ENCODE assay signal across 8 mouse cellular contexts in genomic region chr11:57673977-57674687, GRCm38 (mm10). TPM values are rescaled to one million over a fixed set of nuclear protein-coding genes. Genes with fewer than 3 reads are reported as not detected.
DNase-seq lines count a peak whose midpoint lies in the region; ATAC-seq and TF ChIP-seq lines count a peak whose summit lies in the region.

No protein-coding gene starts in this region.

- intact Hi-C loops in left cerebral cortex, adult 2 months (cut with DNase I), result no loop called here

- peak; percentile 32 to 52 for DNase-seq in frontal cortex, adult 2 months (ENCODE audit: extremely low spot score in 1 of 2, low spot score in 1 of 2)
- DNase-seq in frontal cortex, postnatal 10 days (ENCODE audit: low spot score in 2 of 2), result no peak
- no peak for DNase-seq in MEL (ENCODE audit: low read depth, low spot score)
- DNase-seq in left cerebral cortex, adult 2 months (ENCODE audit: extremely low spot score in 1 of 2, low spot score in 2 of 2), result no peak
- DNase-seq in telencephalon, adult 2 months (ENCODE audit: low read depth, low spot score), result peak; percentile 62
- no peak for DNase-seq in layer of hippocampus, postnatal 10 days (ENCODE audit: low spot score in 2 of 2)
- DNase-seq in embryo, embryonic 10.5 days (ENCODE audit: low spot score), result no peak

- no peaks in the 10 kb centered on the region for H3K9me3 ChIP-seq in MEL (replicated peaks; ENCODE audit: insufficient read depth, low read length)
- no peaks in the 10 kb centered on the region for H3K9me3 ChIP-seq in heart, embryonic 13.5 days

- no peak overlapping the region for H3K9ac ChIP-seq in MEL (ENCODE audit: control insufficient read depth, low read depth, low read length, poor library complexity, severe bottlenecking)
- peak overlapping the region; percentile 47 for H3K9ac ChIP-seq in heart, embryonic 13.5 days

- H3K36me3 ChIP-seq in MEL (ENCODE audit: control insufficient read depth in 1 of 2, insufficient read depth in 2 of 2, low read length in 2 of 2), result no peaks in the 10 kb centered on the region; a peak in 1 of 4 replicates
- no peaks in the 10 kb centered on the region for H3K36me3 ChIP-seq in heart, embryonic 13.5 days

- TF ChIP-seq EP300 in MEL (IDR thresholded peaks at IDR 0.05; ENCODE audit: low read depth in 1 of 2, low read length in 2 of 2), result no peak

- H3K4me2 ChIP-seq in heart, embryonic 13.5 days, result peak overlapping the region; percentile 24

- H3K27ac ChIP-seq in MEL (ENCODE audit: control insufficient read depth, low read depth, low read length), result no peak overlapping the region
- peak overlapping the region; percentile 89 for H3K27ac ChIP-seq in heart, embryonic 13.5 days (replicated peaks)
- H3K27ac ChIP-seq in left cerebral cortex, adult 2 months, result peak overlapping the region; percentile 78

- no peaks in the 10 kb centered on the region for H3K27me3 ChIP-seq in MEL (ENCODE audit: control insufficient read depth in 1 of 2, insufficient read depth in 2 of 2, low read length in 2 of 2)
- no peaks in the 10 kb centered on the region for H3K27me3 ChIP-seq in heart, embryonic 13.5 days (replicated peaks)

- no peaks in the 10 kb centered on the region for H3K4me1 ChIP-seq in MEL (ENCODE audit: control insufficient read depth in 1 of 2, insufficient read depth in 2 of 2, low read length in 2 of 2)
- H3K4me1 ChIP-seq in heart, embryonic 13.5 days, result peaks cover 60% of the 10 kb centered on the region

- no peak for ATAC-seq in heart, embryonic 13.5 days (ENCODE audit: extremely low read depth, insufficient number of reproducible peaks, low FRiP score, low TSS enrichment)

- H3K79me2 ChIP-seq in MEL (ENCODE audit: control insufficient read depth, insufficient read depth, low read length, poor library complexity), result no peaks in the 10 kb centered on the region

- TF ChIP-seq CTCF in MEL (IDR thresholded peaks at IDR 0.05 in 2 of 3, conservative IDR thresholded peaks at IDR 0.05 in 1 of 3; ENCODE audit: control insufficient read depth in 1 of 3, insufficient read depth in 1 of 3, low read depth in 2 of 3, low read length in 3 of 3, poor library complexity in 1 of 3, severe bottlenecking in 1 of 3), result no peak
- TF ChIP-seq CTCF in left cerebral cortex, adult 2 months (IDR thresholded peaks at IDR 0.05), result no peak

- no peak overlapping the region for H3K4me3 ChIP-seq in MEL (ENCODE audit: control insufficient read depth in 1 of 2, insufficient read depth in 1 of 2, low read depth in 2 of 2, low read length in 2 of 2)
- no peak overlapping the region for H3K4me3 ChIP-seq in heart, embryonic 13.5 days
- H3K4me3 ChIP-seq in left cerebral cortex, adult 2 months, result no peak overlapping the region

- TF ChIP-seq RAD21 in MEL (IDR thresholded peaks at IDR 0.05; ENCODE audit: low read depth, low read length), result no peak

- no peak for TF ChIP-seq POLR2A in MEL (IDR thresholded peaks at IDR 0.05; ENCODE audit: control insufficient read depth in 1 of 2, insufficient read depth in 1 of 2, low read depth in 1 of 2, low read length in 2 of 2, poor library complexity in 1 of 2)

- 52% methylated on average over 12 of the region's 12 CpGs for WGBS in heart, embryonic 13.5 days

TF ChIP-seq in MEL, 35 proteins besides CTCF, POLR2A, EP300 and RAD21:
- no peak for TF ChIP-seq CHD1 (IDR thresholded peaks at IDR 0.05; ENCODE audit: low read depth, low read length)
- no peak for TF ChIP-seq MAX (IDR thresholded peaks at IDR 0.05; ENCODE audit: low read length)
- no peak for TF ChIP-seq NELFE (IDR thresholded peaks at IDR 0.05; ENCODE audit: low read depth, low read length)
- TF ChIP-seq HCFC1 (IDR thresholded peaks at IDR 0.05; ENCODE audit: low read depth, low read length), result no peak
- TF ChIP-seq TBP (IDR thresholded peaks at IDR 0.05; ENCODE audit: low read depth, low read length), result no peak
- TF ChIP-seq USF1 (IDR thresholded peaks at IDR 0.05; ENCODE audit: low read depth, low read length), result no peak
- TF ChIP-seq ZNF384 (IDR thresholded peaks at IDR 0.05; ENCODE audit: low read depth, low read length), result peak; percentile 75
TF ChIP-seq in MEL: peak in this region for 1.

RNA-seq across cellular contexts. Expression of gene Galnt10, which starts 28.9 kb away (rescaled TPM):
- 8.6 and 9.7 TPM in 2 replicates for polyA plus RNA-seq in frontal cortex, adult 2 months (2012; rRNA removed)
- 23.5 and 27.4 TPM in 2 replicates for total RNA-seq in MEL (2012; rRNA removed)
- 10 to 100 TPM in 1 of 2 experiments, not detected in 1; 26.7 TPM for polyA plus RNA-seq in MEL (2012; ENCODE audit: insufficient read depth in 1 of 2, insufficient read length in 2 of 2, low read depth in 1 of 2, low replicate concordance in 2 of 2, missing spikeins in 1 of 2)
- 10.3 and 11.4 TPM in 2 replicates for polyA plus RNA-seq in heart, embryonic 13.5 days (2015; fragmentation: Nextera tagmentation; extraction: Ambion mirVana)
- 1 to 10 TPM; 5.9 to 7.4 TPM for total RNA-seq in left cerebral cortex, adult 2 months (2021)
- total RNA-seq in layer of hippocampus, postnatal 10 days (2021), result 10 to 100 TPM; 10.9 to 11.2 TPM

Comparison
In these comparisons a context has a peak if more than half of its experiments do, and no peak if none do; other contexts are left out.
1. DNase-seq: peak in frontal cortex, adult 2 months (2 of 2) and telencephalon, adult 2 months (single experiment); none in frontal cortex, postnatal 10 days (0 of 2), MEL (single experiment), left cerebral cortex, adult 2 months (0 of 2), layer of hippocampus, postnatal 10 days (0 of 2) and embryo, embryonic 10.5 days (single experiment).